Mouse (Mus musculus): ENCODE measurements around the gene Miox.

Gene Miox

GRCm38 (mm10) chr15:89374340-89374739, 40.1 kb downstream of the Miox start:
- Histone ChIP-seq H3K4me3 (replicated peaks; ENCODE audit: low read length) (peak overlapping the region; percentile 88), H3K4me1 (replicated peaks; ENCODE audit: low read depth, low read length) (peaks cover 84% of the 10 kb centered on the region)
- TF ChIP-seq POU5F1 (IDR thresholded peaks at IDR 0.05; ENCODE audit: borderline replicate concordance, low read length) (no peak), NANOG (IDR thresholded peaks at IDR 0.05; ENCODE audit: borderline replicate concordance, low read length) (no peak), CTCF (conservative IDR thresholded peaks at IDR 0.05; ENCODE audit: low read length) (no peak)

GRCm38 (mm10) chr15:89374801-89375534, 40.8 kb downstream of the Miox start:
- Histone ChIP-seq H3K4me1 (replicated peaks; ENCODE audit: low read depth, low read length) (peaks cover 82% of the 10 kb centered on the region), H3K9me3 (ENCODE audit: low read length) (no peaks in the 10 kb centered on the region), H3K36me3 (ENCODE audit: insufficient read depth, low read length) (peaks cover 33% of the 10 kb centered on the region), H3K27me3 (ENCODE audit: insufficient read depth, low read length) (peaks cover 35% of the 10 kb centered on the region), H3K4me3 (replicated peaks; ENCODE audit: low read length) (peak overlapping the region; percentile 88)
- no peak for TF ChIP-seq NANOG (IDR thresholded peaks at IDR 0.05; ENCODE audit: borderline replicate concordance, low read length)
- TF ChIP-seq CTCF (conservative IDR thresholded peaks at IDR 0.05; ENCODE audit: low read length) = no peak
- no peak for TF ChIP-seq POU5F1 (IDR thresholded peaks at IDR 0.05; ENCODE audit: borderline replicate concordance, low read length)

More at GRCm38 (mm10) chr15:89374340-89374739, 40.1 kb downstream of the Miox start:
- peaks cover 39% of the 10 kb centered on the region for H3K36me3 ChIP-seq (ENCODE audit: insufficient read depth, low read length)
- no peaks in the 10 kb centered on the region for H3K9me3 ChIP-seq (ENCODE audit: low read length)
- peaks cover 30% of the 10 kb centered on the region for H3K27me3 ChIP-seq (ENCODE audit: insufficient read depth, low read length)

- peaks cover 43% of the 10 kb centered on the region for H3K27me3 ChIP-seq (ENCODE audit: insufficient read depth, low read length)
- H3K4me1 ChIP-seq (replicated peaks; ENCODE audit: low read depth, low read length) = peaks cover 72% of the 10 kb centered on the region
- H3K4me3 ChIP-seq (replicated peaks; ENCODE audit: low read length) = no peak overlapping the region
- H3K9me3 ChIP-seq (ENCODE audit: low read length) = no peaks in the 10 kb centered on the region
- no peak for TF ChIP-seq POU5F1 (IDR thresholded peaks at IDR 0.05; ENCODE audit: borderline replicate concordance, low read length)
- TF ChIP-seq NANOG (IDR thresholded peaks at IDR 0.05; ENCODE audit: borderline replicate concordance, low read length) = no peak
- no peak for TF ChIP-seq CTCF (conservative IDR thresholded peaks at IDR 0.05; ENCODE audit: low read length)
- peaks cover 22% of the 10 kb centered on the region for H3K36me3 ChIP-seq (ENCODE audit: insufficient read depth, low read length)
Measured at GRCm38 (mm10) chr15:89376040-89376439, 41.8 kb downstream of the Miox start.

- no peak for TF ChIP-seq NANOG (IDR thresholded peaks at IDR 0.05; ENCODE audit: borderline replicate concordance, low read length)
- TF ChIP-seq POU5F1 (IDR thresholded peaks at IDR 0.05; ENCODE audit: borderline replicate concordance, low read length) = no peak
- no peak for TF ChIP-seq CTCF (conservative IDR thresholded peaks at IDR 0.05; ENCODE audit: low read length)
- peaks cover 63% of the 10 kb centered on the region for H3K4me1 ChIP-seq (replicated peaks; ENCODE audit: low read depth, low read length)
- no peaks in the 10 kb centered on the region for H3K9me3 ChIP-seq (ENCODE audit: low read length)
- H3K27me3 ChIP-seq (ENCODE audit: insufficient read depth, low read length) = peaks cover 48% of the 10 kb centered on the region
- peaks cover 13% of the 10 kb centered on the region for H3K36me3 ChIP-seq (ENCODE audit: insufficient read depth, low read length)
- H3K4me3 ChIP-seq (replicated peaks; ENCODE audit: low read length) = peak within 1 kb of the TSS; percentile 76
Measured at GRCm38 (mm10) chr15:89376957-89377356, 42.8 kb downstream of the Miox start, which contains the start of gene Tymp. Gene Tymp, minus strand, starts transcription at chr15:89377039.

GRCm38 (mm10) chr15:89377362-89377761, 43.2 kb downstream of the Miox start:
- peaks cover 9% of the 10 kb centered on the region for H3K36me3 ChIP-seq (ENCODE audit: insufficient read depth, low read length)
- no peak for TF ChIP-seq POU5F1 (IDR thresholded peaks at IDR 0.05; ENCODE audit: borderline replicate concordance, low read length)
- no peak for TF ChIP-seq NANOG (IDR thresholded peaks at IDR 0.05; ENCODE audit: borderline replicate concordance, low read length)
- no peak for TF ChIP-seq CTCF (conservative IDR thresholded peaks at IDR 0.05; ENCODE audit: low read length)
- H3K4me1 ChIP-seq (replicated peaks; ENCODE audit: low read depth, low read length) = peaks cover 59% of the 10 kb centered on the region
- H3K27me3 ChIP-seq (ENCODE audit: insufficient read depth, low read length) = peaks cover 52% of the 10 kb centered on the region
- no peaks in the 10 kb centered on the region for H3K9me3 ChIP-seq (ENCODE audit: low read length)
- H3K4me3 ChIP-seq (replicated peaks; ENCODE audit: low read length) = peak overlapping the region; percentile 76; the same call in 1 of the 2 replicates

GRCm38 (mm10) chr15:89377938-89378828, 44.0 kb downstream of the Miox start:
- Histone ChIP-seq H3K36me3 (ENCODE audit: insufficient read depth, low read length) (peaks cover under 1% of the 10 kb centered on the region; the same call in 1 of the 2 replicates), H3K9me3 (ENCODE audit: low read length) (no peaks in the 10 kb centered on the region), H3K4me3 (replicated peaks; ENCODE audit: low read length) (peak overlapping the region; percentile 76), H3K27me3 (ENCODE audit: insufficient read depth, low read length) (peaks cover 59% of the 10 kb centered on the region), H3K4me1 (replicated peaks; ENCODE audit: low read depth, low read length) (peaks cover 50% of the 10 kb centered on the region)
- no peak for TF ChIP-seq CTCF (conservative IDR thresholded peaks at IDR 0.05; ENCODE audit: low read length)
- no peak for TF ChIP-seq NANOG (IDR thresholded peaks at IDR 0.05; ENCODE audit: borderline replicate concordance, low read length)
- no peak for TF ChIP-seq POU5F1 (IDR thresholded peaks at IDR 0.05; ENCODE audit: borderline replicate concordance, low read length)

GRCm38 (mm10) chr15:89378831-89379401, 44.7 kb downstream of the Miox start, which contains the start of gene Odf3b:
Gene Odf3b, minus strand, starts transcription at chr15:89379282.
- peaks cover 48% of the 10 kb centered on the region for H3K4me1 ChIP-seq (replicated peaks; ENCODE audit: low read depth, low read length)
- peaks cover 62% of the 10 kb centered on the region for H3K27me3 ChIP-seq (ENCODE audit: insufficient read depth, low read length)
- H3K36me3 ChIP-seq (ENCODE audit: insufficient read depth, low read length) = no peaks in the 10 kb centered on the region
- H3K4me3 ChIP-seq (replicated peaks; ENCODE audit: low read length) = peak within 1 kb of the TSS; percentile 76
- TF ChIP-seq NANOG (IDR thresholded peaks at IDR 0.05; ENCODE audit: borderline replicate concordance, low read length) (no peak), CTCF (conservative IDR thresholded peaks at IDR 0.05; ENCODE audit: low read length) (no peak), POU5F1 (IDR thresholded peaks at IDR 0.05; ENCODE audit: borderline replicate concordance, low read length) (no peak)
- no peaks in the 10 kb centered on the region for H3K9me3 ChIP-seq (ENCODE audit: low read length)

GRCm38 (mm10) chr15:89379429-89379828, 45.2 kb downstream of the Miox start:
- H3K4me3 ChIP-seq (replicated peaks; ENCODE audit: low read length) = peak overlapping the region; percentile 76

More at GRCm38 (mm10) chr15:89379429-89379828, 45.2 kb downstream of the Miox start:
- Histone ChIP-seq H3K36me3 (ENCODE audit: insufficient read depth, low read length) (no peaks in the 10 kb centered on the region), H3K4me1 (replicated peaks; ENCODE audit: low read depth, low read length) (peaks cover 44% of the 10 kb centered on the region), H3K27me3 (ENCODE audit: insufficient read depth, low read length) (peaks cover 67% of the 10 kb centered on the region), H3K9me3 (ENCODE audit: low read length) (no peaks in the 10 kb centered on the region)
- TF ChIP-seq CTCF (conservative IDR thresholded peaks at IDR 0.05; ENCODE audit: low read length) (no peak), NANOG (IDR thresholded peaks at IDR 0.05; ENCODE audit: borderline replicate concordance, low read length) (no peak), POU5F1 (IDR thresholded peaks at IDR 0.05; ENCODE audit: borderline replicate concordance, low read length) (no peak)

All from E14TG2a.4 (cell line).